Mouse (Mus musculus) erythroblast, embryonic 14.5 days (primary cell): Measurements from ENCODE around the gene Stk10.

ENCODE experiments used
- GATA1 ChIP-seq: IDR thresholded peaks from 2 replicates; pipeline ENCODE4 v1.6.1; 2012; ENCODE audit warnings: low read length, inconsistent platforms, mixed read lengths
- TAL1 ChIP-seq: IDR thresholded peaks from 3 replicates; pipeline ENCODE4 v1.6.1; 2012; ENCODE audit warnings: low read length, inconsistent platforms, mixed read lengths

- TF ChIP-seq TAL1: no peak
- no peak for TF ChIP-seq GATA1
These were observed 67.3 kb downstream of the Stk10 start for GRCm38 (mm10) chr11:32600371-32600770.
